Mouse (Mus musculus): ENCODE data around the gene Ngfr.

Ngfr gene

DNA sequence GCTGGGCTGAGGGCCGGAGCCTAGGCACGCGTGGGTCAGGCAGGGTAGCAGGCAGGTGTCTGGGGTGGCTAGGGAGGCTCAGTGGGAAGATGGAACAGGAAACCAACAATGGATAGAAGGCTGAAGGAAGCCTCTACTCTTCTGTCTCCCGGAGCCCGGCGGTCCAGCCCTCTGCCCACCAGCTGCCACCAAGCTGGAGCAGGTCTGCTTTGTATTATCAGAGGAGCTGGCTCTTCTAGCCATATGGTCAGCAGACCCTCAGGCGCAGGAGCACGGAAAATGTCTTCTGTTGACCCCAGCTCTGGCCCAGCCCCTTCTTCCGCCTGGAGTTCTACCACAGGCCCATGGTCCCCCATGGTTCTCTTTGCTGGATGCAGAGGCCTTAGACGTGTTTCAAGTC is 22.2 kb downstream of the Ngfr start:
- no peak for DNase-seq (ENCODE audit: extremely low spot score)

DNA sequence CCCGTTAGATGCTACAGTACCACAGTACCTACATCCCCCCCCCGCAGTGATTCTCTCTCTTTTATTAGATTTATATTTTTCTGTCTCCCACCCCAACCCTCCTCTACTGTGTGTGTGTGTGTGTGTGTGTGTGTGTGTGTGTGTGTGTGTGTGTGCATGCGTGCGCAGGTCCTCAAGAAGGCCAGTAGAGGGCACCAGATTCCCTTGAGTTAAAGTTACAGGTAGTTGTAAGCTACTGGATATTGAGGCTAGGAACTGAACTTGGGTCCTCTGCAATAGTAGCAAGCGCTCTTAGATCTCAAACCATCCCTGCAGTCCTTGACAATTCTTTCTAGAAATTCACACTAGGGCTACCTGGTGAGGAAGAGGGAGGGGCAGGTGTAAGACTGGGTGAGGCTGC is 23.7 kb downstream of the Ngfr start:
- no peak for DNase-seq (ENCODE audit: extremely low spot score)

DNA sequence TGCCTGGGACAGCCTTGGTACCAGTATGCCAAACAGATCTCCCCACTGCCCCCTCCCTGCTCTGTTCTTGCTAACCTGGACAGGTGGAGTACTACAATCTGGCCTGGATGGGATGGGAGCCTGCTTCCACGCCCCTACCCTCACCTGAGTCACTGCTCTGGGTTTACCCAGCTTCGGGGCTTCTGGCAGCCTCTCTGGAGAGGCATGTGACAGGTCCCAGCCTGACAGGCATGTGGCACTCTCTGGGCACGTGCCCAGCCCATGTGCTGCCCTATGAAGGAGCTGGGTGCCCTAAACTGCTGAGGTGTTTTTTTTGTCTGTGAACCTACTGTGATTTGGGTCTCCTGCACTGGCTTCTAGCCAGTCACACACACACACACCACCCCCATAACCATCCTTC is 26.8 kb downstream of the Ngfr start:
- no peak for DNase-seq (ENCODE audit: extremely low spot score)

DNA sequence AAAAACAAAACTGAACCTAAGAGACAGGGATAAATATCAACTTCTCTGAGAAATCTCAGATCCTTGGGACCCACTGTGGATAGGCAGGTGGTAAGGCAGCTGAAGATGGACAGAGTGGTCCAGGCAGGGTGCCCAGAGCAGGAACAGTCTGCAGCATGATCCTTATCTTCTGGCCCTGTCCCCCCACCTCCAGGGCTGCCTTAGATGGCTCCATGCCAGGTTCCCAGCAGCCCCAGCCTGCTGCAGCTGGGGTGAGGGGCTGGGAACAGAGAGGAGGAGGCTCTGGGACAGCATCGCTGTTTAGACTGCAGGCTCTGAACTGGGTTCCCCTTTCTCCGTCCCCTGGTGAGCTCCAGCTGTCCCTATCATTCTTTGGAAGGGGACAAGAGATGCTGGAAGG is 27.8 kb downstream of the Ngfr start:
- DNase-seq (ENCODE audit: extremely low spot score): no peak

DNA sequence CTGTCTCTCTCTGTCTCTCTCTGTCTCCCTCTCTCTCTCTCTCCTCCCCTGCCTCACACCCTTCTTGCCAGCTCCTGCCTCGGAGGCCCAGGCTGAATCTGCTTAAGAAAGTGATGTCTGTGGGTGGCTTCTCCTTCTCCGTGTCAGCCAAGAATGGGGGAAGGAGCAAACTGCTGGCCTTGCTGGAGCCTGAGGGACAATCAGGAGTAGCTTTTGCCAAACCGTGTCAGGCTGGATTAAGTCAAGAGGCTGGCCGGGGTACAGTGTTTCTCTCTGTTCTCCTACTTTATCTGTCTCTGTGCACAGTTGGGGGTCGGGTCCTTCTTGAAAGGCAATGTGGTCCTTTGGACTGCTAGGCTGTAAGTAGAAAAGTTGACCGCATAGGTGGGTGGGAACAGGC is 29.8 kb downstream of the Ngfr start:
- DNase-seq (ENCODE audit: extremely low spot score): no peak

DNA sequence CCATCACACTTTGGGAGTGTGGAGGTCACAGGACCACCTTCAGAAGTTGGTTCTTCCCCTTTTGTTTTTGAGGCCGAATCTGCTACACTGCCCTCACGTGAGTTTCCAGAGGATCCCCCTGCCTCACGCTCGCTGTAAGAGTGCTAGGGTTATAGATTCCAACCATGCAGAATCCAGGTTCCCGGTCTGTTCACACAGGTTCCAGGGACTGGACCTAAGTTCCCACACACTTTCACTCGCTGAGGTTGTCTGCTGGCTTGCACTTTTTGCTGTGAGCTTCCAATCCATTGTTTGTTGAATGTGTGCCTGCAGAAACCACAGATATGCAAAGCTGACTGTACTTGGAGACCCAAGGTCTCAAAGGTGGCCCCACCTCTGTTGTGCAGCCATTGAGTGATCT is 30.5 kb downstream of the Ngfr start:
- no peak for DNase-seq (ENCODE audit: extremely low spot score)

DNA sequence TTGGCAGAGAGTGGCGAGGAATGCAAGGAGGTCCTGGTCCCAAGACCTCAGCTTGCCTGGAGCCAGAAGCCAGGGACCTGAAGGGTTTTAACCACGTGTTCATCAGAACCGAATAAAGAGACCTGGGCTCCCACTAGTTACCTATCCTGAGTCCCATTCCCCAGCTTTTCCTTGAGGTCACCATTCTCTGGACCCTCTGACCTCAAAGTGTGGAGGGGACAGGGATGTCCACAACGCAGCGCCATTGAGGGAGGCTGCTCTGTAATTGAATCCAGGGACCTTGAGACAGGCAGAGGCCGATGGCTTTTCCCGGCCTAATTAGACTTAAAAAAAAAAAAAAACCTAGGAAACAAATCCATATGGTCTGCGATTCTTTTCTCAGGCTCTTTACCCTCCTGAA is 32.3 kb downstream of the Ngfr start:
- DNase-seq (ENCODE audit: extremely low spot score): no peak

DNA sequence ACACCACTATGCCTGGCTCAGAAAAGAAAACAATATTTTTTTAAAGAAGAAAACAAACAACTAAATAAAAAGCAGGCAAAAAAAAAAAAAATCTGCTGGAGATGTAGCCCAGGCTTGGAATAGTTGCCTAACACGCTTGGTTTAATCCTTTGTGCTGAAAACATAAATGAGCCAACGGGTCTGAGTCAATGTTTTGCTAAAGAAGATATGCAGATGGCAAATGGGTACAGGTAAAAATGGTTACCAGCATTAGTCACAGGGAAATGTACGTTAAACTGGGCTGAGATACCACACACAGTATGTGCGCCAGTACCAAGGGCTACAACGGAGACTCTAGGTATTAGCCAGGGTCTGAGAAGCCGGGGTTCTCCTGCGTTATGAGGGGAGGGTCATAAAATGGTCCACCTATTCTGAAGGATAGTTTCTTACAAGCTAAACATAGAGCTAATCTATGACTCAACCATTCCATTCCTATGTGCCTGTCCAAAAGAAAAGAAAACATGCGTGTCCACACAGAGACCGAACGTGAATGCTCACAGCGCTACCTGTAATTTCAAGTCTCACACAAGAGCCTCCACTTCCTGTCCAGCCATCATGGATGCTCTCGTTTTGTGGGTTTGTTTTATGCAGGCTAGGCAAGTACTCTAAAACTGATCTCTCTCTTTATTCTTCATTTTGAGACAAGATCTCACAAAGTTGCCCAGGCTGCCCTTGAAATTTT is 37.1 kb downstream of the Ngfr start:
- no peak for DNase-seq (ENCODE audit: extremely low spot score)

DNA sequence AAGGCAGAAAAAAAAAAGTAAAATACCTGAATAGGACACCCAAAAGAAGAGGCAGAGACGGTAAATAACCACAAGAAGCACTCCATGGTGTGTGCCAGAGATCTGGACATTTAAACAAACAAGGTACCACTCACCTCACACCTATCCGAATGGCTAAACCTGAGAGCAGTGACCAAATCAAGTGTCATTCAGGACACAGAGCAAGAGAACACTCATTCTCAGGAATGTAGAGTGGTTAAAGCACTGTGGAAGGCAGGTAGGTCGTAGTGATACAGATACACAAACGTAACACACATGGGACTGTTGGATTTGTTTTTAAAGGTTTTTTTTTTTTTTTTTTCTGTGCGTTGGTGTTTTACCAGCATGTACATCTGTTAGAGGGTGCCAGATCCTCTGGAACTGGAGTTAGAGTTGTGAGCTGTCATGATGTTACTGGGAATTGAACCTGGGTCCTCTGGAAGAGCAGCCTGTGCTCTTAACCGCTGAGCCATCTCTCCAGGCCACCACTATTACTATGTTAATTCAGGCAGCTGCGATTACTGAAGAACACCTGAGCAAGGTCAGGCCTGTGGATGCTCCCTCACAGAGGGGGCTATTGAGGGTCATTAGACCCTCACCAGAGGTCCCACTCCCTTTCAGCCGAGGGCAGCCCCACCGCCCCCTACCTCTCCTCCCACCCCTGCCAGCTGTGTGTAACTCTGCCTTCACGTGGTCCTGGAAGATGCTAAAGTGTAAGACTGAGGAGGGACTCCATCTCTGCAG is 41.3 kb downstream of the Ngfr start:
- no peak for DNase-seq (ENCODE audit: extremely low spot score)

DNA sequence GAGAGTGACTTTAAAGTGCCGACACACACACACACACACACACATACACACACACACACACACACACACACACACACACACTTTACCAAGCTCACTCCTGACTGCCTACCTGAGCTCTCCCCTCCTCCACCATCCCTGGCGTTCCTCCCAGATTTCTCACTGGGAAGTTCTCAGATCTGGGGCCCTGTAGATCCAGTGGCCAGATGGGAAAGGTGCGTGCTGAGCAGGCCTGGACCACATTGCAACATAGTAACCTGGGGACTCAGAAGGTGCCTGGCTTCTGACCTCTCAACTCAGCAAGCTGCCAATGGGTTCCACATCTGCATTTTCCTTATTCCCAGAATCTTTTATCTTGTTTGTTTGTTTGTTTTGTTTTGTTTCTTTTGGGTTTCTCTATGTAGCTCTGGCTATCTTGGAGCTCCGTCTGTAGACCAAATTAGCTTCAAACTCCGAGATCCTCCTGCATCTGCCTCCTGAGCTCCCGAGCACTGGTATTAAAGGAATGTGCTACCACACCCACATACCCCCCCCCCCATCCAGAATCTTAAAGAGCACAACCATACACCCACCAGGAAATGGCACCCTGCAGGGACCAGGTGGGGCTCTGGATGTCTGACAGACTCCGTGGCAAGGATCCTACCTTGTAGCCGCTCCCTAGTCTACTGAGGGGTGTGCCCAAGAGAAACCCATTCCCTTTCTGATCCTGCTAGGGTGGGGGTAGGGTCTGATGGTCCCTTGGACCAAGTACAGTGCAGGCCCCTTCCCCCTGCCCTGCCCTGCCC is 42.8 kb downstream of the Ngfr start:
- no peak for DNase-seq (ENCODE audit: extremely low spot score)

DNA sequence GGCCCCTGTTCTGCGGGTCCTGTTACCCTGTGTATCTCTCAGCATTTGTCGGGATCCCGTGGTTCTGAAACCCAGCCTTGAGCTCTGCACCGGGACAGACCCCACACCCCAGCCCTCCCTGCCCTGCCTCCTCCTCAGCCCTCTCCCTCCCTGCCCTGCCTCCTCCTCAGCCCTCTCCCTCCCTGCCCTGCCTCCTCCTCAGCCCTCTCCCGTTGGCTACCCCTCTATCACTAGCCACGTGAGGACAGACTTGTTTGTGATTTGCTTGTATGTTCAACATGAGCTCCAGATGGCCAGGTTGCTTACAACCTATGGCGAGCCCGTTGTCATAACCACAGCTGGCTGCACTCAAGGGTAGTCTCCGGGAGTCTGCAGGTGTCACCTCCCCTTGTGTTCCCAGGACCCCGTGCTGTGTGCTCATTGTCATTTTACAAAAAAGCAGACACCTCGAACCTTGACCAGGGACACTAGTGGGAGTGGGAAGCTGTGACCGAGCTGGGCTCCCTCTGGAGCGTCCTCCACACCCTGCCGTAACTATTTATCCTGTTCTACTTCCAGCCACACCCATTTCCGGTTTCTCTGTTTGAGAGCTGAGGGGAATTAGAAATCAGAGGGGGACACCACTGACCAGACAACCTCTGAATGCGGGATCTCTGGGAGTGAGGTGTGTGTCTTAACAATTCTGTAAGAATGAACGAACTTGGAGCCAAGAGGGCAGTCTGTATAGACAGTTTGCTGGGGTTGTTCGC is 46.7 kb downstream of the Ngfr start:
- DNase-seq (ENCODE audit: extremely low spot score): no peak

DNA sequence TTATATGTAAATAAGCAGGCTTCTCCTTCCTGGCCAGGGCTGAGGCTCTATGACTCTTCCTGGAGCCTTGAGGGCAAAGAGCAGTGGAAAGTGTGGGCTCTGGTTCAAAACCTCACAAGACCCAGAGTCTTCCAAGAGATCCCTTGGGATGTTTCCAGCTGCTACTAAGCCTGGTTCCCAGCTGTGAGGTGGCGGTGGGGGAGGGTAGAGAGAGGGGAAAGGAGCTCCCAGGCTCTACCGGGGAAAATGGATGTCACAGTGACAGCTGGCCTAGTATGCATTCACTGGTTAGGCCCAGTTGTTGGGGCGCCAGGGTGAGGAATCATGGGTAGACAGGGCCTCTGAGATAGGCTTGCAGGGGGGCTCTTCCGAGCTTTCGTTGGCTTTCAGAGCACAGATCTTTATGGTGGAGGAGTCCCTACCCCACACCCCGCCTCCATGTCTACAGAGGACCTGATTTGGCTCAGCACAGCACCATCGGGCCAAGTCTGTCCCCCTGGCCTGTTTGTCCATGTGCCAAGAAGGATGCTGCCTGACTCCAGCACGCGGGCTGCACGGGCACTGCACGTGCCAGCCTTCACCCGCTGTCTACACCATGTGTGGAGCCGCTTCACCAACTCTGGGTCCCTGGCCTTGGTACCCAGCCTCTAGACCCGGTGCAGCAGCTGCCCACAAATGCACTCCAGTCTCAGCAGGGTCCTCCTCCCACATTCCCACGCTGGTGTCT is 49.0 kb downstream of the Ngfr start:
- DNase-seq (ENCODE audit: extremely low spot score): no peak

DNA sequence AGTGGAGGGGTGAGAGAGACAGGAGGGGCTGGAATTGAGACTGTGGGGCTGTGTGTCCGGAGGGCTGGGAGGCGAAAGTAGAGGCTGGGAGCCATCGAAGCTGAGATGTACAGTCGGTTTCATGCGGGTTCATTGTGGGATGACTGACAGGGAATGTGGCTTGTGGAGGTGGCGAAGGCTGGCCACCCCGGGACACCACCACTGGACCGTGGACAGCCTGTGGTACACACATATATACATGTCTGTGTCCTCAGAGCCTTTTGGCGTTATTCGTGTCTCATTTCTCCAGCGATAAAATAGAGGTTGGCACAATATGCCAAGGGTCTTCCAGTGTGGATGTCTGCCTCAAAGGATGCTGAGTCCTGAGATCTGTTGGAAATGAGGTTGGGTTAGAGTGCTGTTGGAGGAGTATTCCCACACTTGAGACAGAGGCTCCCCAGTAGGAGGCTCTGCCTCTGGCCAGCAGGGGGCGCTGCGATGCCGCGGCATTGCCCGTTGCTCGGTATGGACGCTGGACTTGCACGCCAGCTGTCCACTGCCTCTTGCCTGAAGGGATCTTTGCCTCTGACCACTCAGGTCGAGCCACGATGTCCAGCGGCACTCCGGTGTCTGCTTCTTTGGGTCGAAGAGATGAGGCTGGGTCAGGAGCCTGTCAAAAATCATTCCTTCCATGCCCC is 53.9 kb downstream of the Ngfr start:
- DNase-seq (ENCODE audit: extremely low spot score): peak; percentile 93

DNA sequence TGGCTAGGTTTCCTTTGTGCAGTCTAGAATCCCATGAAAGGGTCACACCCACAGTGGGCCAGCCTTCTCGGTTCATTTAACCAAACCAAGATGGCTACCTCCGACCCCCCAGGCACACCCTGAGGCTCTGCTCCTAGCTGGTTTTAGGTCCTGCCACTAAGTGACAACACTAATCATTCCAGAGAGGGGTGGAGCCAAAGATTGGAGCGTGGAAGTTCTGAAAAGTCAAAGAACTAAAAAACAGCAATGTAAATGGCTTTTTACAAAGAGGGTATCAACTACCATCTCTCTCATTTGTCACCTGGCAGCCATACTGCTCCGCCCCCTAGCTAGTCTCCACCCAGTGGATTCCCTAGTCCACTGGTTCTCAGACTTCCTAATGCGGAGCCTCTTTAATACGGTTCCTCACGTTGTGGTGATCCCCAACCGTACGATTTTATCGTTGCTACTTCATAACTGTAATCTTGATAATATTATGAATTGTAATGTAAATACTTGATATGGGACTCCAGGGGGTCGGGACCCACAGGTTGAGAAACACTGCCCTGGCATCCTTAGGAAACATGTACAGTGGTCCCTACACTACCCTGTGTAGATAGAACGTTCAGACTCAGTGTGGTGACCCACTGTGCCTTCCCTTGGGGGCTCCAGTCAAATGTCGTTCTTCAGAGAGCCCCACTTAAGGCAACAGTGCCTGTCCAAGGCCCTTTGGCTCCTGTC is 55.0 kb downstream of the Ngfr start:
- no peak for DNase-seq (ENCODE audit: extremely low spot score)

DNA sequence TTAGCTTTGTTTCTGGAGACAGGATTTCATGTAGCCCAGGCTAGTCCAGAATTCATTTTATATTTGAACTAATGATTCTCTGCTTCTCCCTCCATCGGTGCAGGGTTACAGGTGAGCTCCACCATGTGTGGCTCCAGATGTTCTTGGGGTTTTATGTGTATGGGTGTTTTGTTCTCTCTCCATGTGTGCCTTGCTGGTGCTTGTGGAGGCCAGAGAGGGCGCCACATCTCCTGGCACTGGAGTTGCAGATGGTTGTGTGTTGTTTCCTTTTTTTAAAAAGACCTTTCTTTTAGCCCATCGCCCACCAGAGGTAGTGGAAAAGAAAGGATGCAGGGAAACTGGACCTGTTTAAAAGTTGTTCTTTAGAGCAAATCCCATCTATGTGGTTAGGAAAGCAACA is 59.3 kb downstream of the Ngfr start:
- DNase-seq (ENCODE audit: extremely low spot score): no peak

DNA sequence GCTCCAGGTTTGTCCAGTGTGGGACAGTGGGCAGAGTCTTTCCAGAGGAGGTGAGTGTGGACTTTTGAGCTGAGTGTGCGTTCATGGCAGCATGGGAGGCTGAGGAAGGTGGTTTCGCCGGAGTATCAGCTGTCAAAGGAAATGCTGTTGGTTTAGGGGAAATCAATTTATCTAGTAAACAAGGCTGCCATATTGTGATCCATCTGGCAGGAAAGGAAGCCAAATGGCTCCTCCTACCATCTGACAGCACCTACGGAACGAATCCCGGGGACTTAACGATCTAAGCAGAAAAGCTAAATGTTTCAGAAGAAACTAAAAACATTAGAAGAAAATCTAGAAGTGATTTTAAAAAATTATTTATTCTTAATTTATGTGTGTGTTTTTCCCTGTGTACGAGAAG is 60.2 kb downstream of the Ngfr start:
- DNase-seq (ENCODE audit: extremely low spot score): no peak

DNA sequence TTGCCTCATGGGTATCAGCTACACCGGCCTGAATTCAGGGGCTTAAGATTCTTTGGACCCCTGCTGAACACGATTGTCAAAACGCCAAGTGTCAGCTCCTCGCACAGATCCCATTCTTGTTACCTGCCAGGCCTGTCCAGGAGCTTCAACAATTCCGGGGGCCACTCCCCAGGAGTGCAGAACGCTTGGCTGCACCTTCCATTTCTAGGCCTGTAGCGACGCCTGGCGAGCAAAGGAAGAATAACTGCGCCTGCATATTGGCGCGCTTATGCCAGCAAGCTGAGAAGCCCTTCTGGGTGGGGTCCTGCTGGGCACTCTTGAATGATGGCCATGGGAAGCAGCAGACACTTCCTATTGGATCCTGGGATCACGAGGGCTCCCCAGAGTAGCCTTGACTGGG is 66.0 kb downstream of the Ngfr start:
- DNase-seq (ENCODE audit: extremely low spot score): peak; percentile 84

DNA sequence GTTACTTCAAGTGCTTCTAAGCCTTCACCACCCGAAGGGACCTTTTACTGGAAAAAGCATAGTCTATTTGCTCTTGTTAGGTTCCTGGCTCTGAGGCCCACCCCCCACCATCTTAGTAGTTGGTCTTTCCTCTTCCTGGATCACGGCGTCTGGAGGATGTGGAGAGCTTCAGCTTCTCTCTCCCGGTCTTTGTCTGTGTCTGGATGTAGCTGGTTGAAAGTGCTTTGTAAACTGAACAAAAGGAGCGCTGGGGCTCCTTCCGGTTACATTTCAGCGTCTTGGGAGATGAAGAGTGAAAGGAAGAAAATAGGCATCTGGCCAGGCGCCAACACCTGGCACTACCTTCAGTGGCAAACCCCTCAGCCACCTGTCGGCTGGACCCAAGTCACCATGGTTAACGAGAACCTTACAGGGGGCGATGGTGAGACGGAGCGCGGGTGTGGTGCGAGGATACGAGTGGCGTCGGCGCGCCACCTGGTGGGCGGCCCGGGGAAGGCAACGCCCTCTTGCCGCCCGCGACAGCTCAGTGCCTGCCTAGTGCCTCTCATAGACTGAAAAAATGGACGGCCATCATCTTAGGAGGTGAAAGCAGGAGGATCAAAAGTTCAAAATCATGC is 67.0 kb downstream of the Ngfr start:
- peak; percentile 88 for DNase-seq (ENCODE audit: extremely low spot score)

DNA sequence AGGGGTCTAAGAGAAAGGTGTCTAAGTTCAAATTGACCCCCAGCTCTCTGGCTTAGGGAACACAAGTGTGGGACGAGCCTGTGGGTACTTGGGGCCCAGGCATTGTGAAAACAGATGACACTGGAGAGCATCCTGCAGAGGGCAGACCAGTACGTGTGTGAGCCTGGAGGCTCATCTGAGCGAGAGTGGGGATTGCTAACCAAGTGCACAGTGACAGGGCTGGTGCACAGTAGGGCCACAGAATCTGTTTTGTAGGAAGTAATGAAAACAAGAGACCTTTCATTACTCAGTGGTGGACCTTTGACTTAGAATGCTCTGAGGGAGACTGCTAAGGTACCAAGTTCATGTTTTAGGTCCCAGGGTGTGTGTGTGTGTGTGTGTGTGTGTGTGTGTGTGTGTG is 67.5 kb downstream of the Ngfr start:
- no peak for DNase-seq (ENCODE audit: extremely low spot score)

DNA sequence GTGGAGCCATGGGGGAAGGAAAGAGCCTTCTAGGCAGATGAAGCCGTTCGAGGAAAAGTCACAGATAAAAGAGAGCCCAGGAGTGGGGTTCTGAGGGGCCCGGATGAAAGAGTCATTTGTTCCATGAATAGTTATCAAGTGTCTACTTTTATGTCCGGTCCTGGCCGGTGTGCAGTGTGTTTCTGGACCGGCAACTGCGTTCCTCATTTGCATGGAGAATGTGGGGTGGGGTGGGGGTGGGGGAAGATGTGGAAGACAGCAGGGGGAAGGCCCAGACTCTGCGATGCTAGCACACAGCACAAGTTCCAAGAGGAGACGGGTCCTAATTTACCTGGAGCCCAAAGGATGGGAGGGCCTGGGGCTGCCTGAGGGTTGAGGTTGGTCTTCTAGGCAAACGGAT is 68.2 kb downstream of the Ngfr start:
- no peak for DNase-seq (ENCODE audit: extremely low spot score)

Data from embryo, embryonic 9.5 days (tissue).